Mouse (Mus musculus) left cerebral cortex, adult 2 months (tissue): ENCODE results near the gene Chia1. TPM values are rescaled to one million over a fixed set of nuclear protein-coding genes. Genes with fewer than 3 reads are reported as not detected.

Experiments
- DNase-seq, 2 experiments: peaks; one replicate each; pipeline ENCODE4 v3.0.0; 2021 to 2022; ENCODE audit warnings: low spot score in 2 of 2, mixed read lengths in 1 of 2; ENCODE audit errors: extremely low spot score in 1 of 2
- H3K27ac ChIP-seq: fragments of 200-600 bp; 2 replicates; pipeline ENCODE4 v1.8.1; 2022
- H3K4me3 ChIP-seq: fragments of 200-600 bp; 2 replicates; pipeline ENCODE4 v1.8.1; 2022
- CTCF ChIP-seq: fragments of 200-600 bp; IDR thresholded peaks from 2 replicates; pipeline ENCODE4 v1.8.1; 2022; ENCODE audit warnings: antibody characterized with exemption, mild to moderate bottlenecking, moderate library complexity
- intact Hi-C: fragments of 180-260 bp; cut with DNase I; formaldehyde crosslinking; loops from one replicate; pipeline ENCODE4 v1.15.1; 2025
- total RNA-seq, 2 experiments: library from RNA; stranded (reverse); gene quantifications; 2 replicates each; pipeline ENCODE4 v1.2.3; 2021

Chia1 gene
- total RNA-seq, 2 experiments from 2014 or later, result 0.68 to 0.82 TPM

- intact Hi-C loops, result no loop called here
- no peak for TF ChIP-seq CTCF
- DNase-seq, result no peak
- Histone ChIP-seq H3K27ac (no peak overlapping the region), H3K4me3 (no peak overlapping the region)
These were observed 64.6 kb downstream of the Chia1 start for GRCm38 (mm10) chr3:106177509-106178189.

Other genes starting within 250 kb of the Chia1 start
- 1 to 10 TPM in 1 of 2 experiments, under 1 TPM in 1; 0.66 to 1.1 TPM for gene Adora3, start 242.4 kb upstream of the Chia1 start, total RNA-seq
- under 1 TPM in 1 of 2 experiments, not detected in 1; 0.75 TPM for gene Tmigd3, start 242.3 kb upstream of the Chia1 start, total RNA-seq
- 1 to 10 TPM in 1 of 2 experiments, under 1 TPM in 1; 0.84 to 1.5 TPM for gene I830077J02Rik, start 180.6 kb upstream of the Chia1 start, total RNA-seq
- 10 to 100 TPM; 50.1 to 50.2 TPM for gene Wdr77, start 153.9 kb upstream of the Chia1 start, total RNA-seq
- 100 to 1,000 TPM; 228 to 249 TPM for gene Atp5f1, start 153.1 kb upstream of the Chia1 start, total RNA-seq
- gene Ovgp1, start 139.5 kb upstream of the Chia1 start, total RNA-seq, result 1 to 10 TPM; 2.6 to 2.7 TPM
- under 1 TPM in 1 of 2 experiments, not detected in 1; 0.79 TPM for gene Pifo, start 98.6 kb upstream of the Chia1 start, total RNA-seq
- not detected for gene Chil5, start 80.4 kb upstream of the Chia1 start, total RNA-seq
- under 1 TPM in 1 of 2 experiments, not detected in 1; 0.43 TPM for gene Chil3, start 54.3 kb downstream of the Chia1 start, total RNA-seq
- not detected for gene Chil4, start 106.3 kb downstream of the Chia1 start, total RNA-seq